Mouse (Mus musculus): ENCODE data around the gene Rab20.

Rab20 gene

GRCm38 (mm10) chr8:11452152-11452551 is 26.4 kb downstream of the Rab20 start:
- DNase-seq = no peak

GRCm38 (mm10) chr8:11450184-11451113 is 28.1 kb downstream of the Rab20 start:
- DNase-seq = no peak

- no peak for DNase-seq
Measured at GRCm38 (mm10) chr8:11447910-11448570, 30.5 kb downstream of the Rab20 start.

- no peak for DNase-seq
Measured at GRCm38 (mm10) chr8:11445790-11446189, 32.7 kb downstream of the Rab20 start.

- DNase-seq = no peak
Measured at GRCm38 (mm10) chr8:11444216-11444615, 34.3 kb downstream of the Rab20 start.

GRCm38 (mm10) chr8:11443611-11444010 is 34.9 kb downstream of the Rab20 start:
- DNase-seq = no peak

- DNase-seq = no peak
Measured at GRCm38 (mm10) chr8:11441291-11441690, 37.2 kb downstream of the Rab20 start.

GRCm38 (mm10) chr8:11437862-11438261 is 40.6 kb downstream of the Rab20 start:
- DNase-seq = no peak

GRCm38 (mm10) chr8:11430688-11431087 is 47.8 kb downstream of the Rab20 start:
- DNase-seq = no peak

GRCm38 (mm10) chr8:11423091-11423490 is 55.4 kb downstream of the Rab20 start:
- no peak for DNase-seq

GRCm38 (mm10) chr8:11421968-11422367 is 56.5 kb downstream of the Rab20 start:
- DNase-seq = no peak

- DNase-seq = peak; percentile 72
Measured at GRCm38 (mm10) chr8:11421105-11421504, 57.4 kb downstream of the Rab20 start.

- peak; percentile 58 for DNase-seq
Measured at GRCm38 (mm10) chr8:11419645-11420044, 58.9 kb downstream of the Rab20 start.

GRCm38 (mm10) chr8:11419232-11419631 is 59.3 kb downstream of the Rab20 start:
- peak; percentile 76 for DNase-seq

GRCm38 (mm10) chr8:11417762-11418161 is 60.7 kb downstream of the Rab20 start:
- DNase-seq = no peak

- no peak for DNase-seq
Measured at GRCm38 (mm10) chr8:11415089-11415488, 63.4 kb downstream of the Rab20 start.

GRCm38 (mm10) chr8:11414304-11414703 is 64.2 kb downstream of the Rab20 start:
- DNase-seq = no peak

- DNase-seq = no peak
Measured at GRCm38 (mm10) chr8:11412450-11412849, 66.1 kb downstream of the Rab20 start.

GRCm38 (mm10) chr8:11411504-11412124 is 66.9 kb downstream of the Rab20 start:
- DNase-seq = no peak

- DNase-seq = peak; percentile 55
Measured at GRCm38 (mm10) chr8:11405722-11406481, 72.6 kb downstream of the Rab20 start.

GRCm38 (mm10) chr8:11404614-11405013 is 73.9 kb downstream of the Rab20 start:
- no peak for DNase-seq

GRCm38 (mm10) chr8:11403813-11404212 is 74.7 kb downstream of the Rab20 start:
- DNase-seq = no peak
